Mouse (Mus musculus): ENCODE results near the gene Dlk1.

- TF ChIP-seq CTCF (IDR thresholded peaks at IDR 0.05; ENCODE audit: low read depth, low read length) (no peak), POLR2A (IDR thresholded peaks at IDR 0.05; ENCODE audit: extremely low read depth, insufficient read depth, low read length) (no peak)
Observed at GRCm38 (mm10) chr12:109472627-109473026, 20.0 kb downstream of the Dlk1 start.

All from liver, adult 2 months (tissue).